Mouse (Mus musculus) brain, embryonic 14.5 days (tissue): ENCODE data around the gene Itgb6. TPM values are rescaled to one million over a fixed set of nuclear protein-coding genes. Genes with fewer than 3 reads are reported as not detected.

Source experiments
- DNase-seq: peaks from one replicate; pipeline ENCODE4 v3.0.0-alpha.2; 2011; ENCODE audit warnings: low read depth
- CTCF ChIP-seq: fragments of 200-500 bp; IDR thresholded peaks from 2 replicates; pipeline ENCODE4 v1.5.1; 2012; ENCODE audit warnings: inconsistent platforms, mild to moderate bottlenecking, moderate library complexity, borderline replicate concordance; ENCODE audit not compliant: insufficient read depth, insufficient read length; ENCODE audit errors: extremely low read depth
- POLR2A ChIP-seq: fragments of 200-500 bp; IDR thresholded peaks from 2 replicates; pipeline ENCODE4 v1.6.1; 2012; ENCODE audit warnings: mild to moderate bottlenecking, inconsistent platforms, borderline replicate concordance; ENCODE audit not compliant: poor library complexity, insufficient read depth, insufficient read length, severe bottlenecking; ENCODE audit errors: extremely low read depth
- polyA plus RNA-seq: library from polyadenylated mRNA; depleted of rRNA; stranded (reverse); fragments of >200 nt; gene quantifications from 2 replicates; pipeline ENCODE4 v1.2.3, GENCODE M21; 2012

Gene Itgb6
- polyA plus RNA-seq, 1 experiment = 0.15 TPM

- no peak for DNase-seq
- TF ChIP-seq CTCF (no peak), POLR2A (no peak)
Measured at GRCm38 (mm10) chr2:60700013-60700412, 22.4 kb downstream of the Itgb6 start.

DNA sequence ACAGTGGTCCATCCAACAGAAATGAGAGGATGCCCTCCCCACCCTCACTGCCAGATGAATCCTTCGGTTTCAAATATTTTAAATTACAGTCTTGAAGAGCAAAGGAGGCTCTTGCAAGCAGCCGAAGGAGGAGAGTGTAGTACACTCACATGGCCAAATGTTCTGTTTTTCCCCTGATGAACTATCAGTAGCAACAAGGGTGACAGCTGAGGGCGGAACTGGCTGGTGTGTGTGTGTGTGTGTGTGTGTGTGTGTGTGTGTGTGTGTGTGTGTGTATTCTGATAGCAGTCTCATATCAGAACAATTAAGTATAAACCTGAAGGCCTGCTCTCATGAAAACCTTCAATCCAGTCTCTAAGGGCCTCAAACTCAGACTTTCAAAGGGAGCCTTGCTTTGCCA, 22.9 kb downstream of the Itgb6 start:
- TF ChIP-seq CTCF (no peak), POLR2A (no peak)
- DNase-seq = no peak

DNA sequence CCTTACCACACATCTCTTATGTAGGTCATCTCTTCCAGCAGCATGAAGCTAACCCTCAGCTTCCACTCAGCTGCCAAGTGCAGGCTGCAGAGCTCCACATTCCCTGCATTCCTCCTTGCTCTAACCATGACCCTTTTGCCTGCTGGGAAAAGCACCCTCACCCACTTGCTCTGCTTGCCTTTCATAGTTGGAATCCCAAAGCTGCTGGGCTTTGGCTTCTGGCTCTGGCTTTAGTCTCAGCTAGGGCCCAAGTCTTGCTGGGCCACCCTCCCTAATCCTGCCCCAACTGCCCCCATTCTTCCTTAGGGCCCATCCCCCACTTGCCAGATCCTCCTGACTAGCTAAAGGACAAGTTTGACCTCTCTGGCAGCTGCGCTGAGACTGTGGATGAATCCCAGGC, 24.3 kb downstream of the Itgb6 start:
- DNase-seq = no peak
- no peak for TF ChIP-seq POLR2A
- TF ChIP-seq CTCF = no peak

DNA sequence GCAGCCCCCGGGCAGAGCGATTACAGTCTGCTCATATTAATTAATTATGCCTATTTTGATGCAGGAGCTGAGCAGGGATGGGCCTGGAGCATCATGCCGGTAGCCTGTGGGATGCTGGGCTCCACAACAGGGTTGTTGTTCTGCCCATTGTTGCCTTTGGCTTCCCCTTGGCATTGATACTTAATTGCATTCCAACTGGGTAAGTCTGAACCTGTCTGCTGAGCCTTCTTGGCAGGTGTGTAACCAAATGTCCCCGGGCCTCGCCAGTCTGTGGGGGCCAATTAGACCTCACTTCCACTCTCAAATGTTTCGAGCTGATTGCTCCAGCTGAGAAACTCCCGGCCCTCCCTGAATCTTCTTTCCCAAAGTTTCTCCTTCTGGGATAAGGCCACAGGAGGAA, 24.9 kb downstream of the Itgb6 start:
- peak; percentile 63 for DNase-seq
- TF ChIP-seq POLR2A (no peak), CTCF (no peak)

DNA sequence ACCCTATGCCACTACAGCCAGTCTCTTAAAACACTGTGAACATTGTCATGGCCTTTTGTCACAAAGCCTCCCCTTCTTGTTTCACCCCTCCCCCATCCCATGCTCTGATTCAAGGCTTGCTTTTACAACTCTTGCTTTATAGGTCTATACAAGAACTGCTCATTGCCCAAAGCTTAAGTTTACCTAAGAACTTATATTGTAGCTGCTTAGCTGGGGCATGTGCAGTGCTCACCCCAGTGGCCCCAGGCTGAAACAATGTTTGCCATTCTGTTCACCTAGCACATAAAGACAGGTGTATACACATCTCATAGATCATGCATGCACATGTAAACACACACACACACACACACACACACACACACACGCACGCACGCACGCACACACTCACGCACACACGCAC, 25.9 kb downstream of the Itgb6 start:
- TF ChIP-seq CTCF (no peak), POLR2A (no peak)
- DNase-seq = no peak

GRCm38 (mm10) chr2:60695706-60696105, 26.7 kb downstream of the Itgb6 start:
- TF ChIP-seq CTCF (no peak), POLR2A (no peak)
- DNase-seq = no peak

GRCm38 (mm10) chr2:60694563-60694962, 27.9 kb downstream of the Itgb6 start:
- no peak for DNase-seq
- no peak for TF ChIP-seq POLR2A
- no peak for TF ChIP-seq CTCF

DNA sequence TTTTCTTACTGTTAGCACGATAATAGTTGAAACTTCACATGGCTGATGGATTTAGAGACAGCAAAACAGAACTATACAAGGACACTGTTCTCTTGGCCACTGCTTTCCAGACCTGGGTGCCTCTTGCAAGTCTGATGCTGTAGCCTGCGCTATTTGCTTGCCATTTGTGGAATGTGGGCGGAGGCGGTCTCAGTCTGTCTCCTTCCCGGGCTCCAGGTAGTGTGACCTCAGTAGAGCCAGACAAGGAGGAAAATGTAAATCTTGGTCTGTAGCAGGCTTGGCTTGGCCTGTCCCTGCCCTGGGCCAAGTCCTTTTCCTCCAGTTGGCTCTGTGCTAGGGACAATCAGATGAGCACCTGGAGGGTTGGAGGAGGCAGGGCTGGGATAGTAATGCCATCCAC, 30.2 kb downstream of the Itgb6 start:
- DNase-seq = no peak
- no peak for TF ChIP-seq POLR2A
- no peak for TF ChIP-seq CTCF

DNA sequence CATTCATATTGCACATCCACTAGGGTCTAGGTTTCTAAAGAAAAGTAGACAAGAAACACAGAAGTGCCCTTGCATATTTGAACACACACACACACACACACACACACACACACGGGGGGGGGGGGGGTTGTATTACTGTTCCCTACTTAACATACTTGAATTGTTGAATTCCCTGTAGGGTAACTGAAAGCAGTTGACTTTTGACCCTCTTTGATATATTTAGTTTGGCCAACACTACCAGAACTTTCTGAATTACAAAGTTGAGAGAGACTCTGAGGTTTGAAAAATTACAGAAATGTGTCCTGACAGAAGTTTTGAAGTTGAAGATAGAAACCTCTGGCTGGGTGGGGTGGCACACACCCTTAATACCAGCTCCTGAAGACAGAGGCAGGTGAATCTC, 32.2 kb downstream of the Itgb6 start:
- DNase-seq = no peak
- TF ChIP-seq CTCF = no peak
- no peak for TF ChIP-seq POLR2A

GRCm38 (mm10) chr2:60688944-60689615, 33.4 kb downstream of the Itgb6 start:
- peak; percentile 23 for DNase-seq
- TF ChIP-seq POLR2A (no peak), CTCF (no peak)

- no peak for DNase-seq
- TF ChIP-seq CTCF = no peak
- no peak for TF ChIP-seq POLR2A
Measured at GRCm38 (mm10) chr2:60688150-60688549, 34.3 kb downstream of the Itgb6 start.

GRCm38 (mm10) chr2:60685973-60686372, 36.5 kb downstream of the Itgb6 start:
- no peak for DNase-seq
- no peak for TF ChIP-seq POLR2A
